Mouse (Mus musculus): ENCODE measurements around the gene Alox12b. TPM values are rescaled to one million over a fixed set of nuclear protein-coding genes. Genes with fewer than 3 reads are reported as not detected.

Alox12b gene
- total RNA-seq, 2 experiments from 2014 or later = not detected

- DNase-seq = no peak
These were observed 17.9 kb downstream of the Alox12b start for GRCm38 (mm10) chr11:69174722-69175121.

- DNase-seq = no peak
These were observed 21.7 kb downstream of the Alox12b start for GRCm38 (mm10) chr11:69178525-69178924.

- no peak for DNase-seq
These were observed 22.7 kb downstream of the Alox12b start for GRCm38 (mm10) chr11:69179512-69179911.

- DNase-seq = no peak
These were observed 23.3 kb downstream of the Alox12b start for GRCm38 (mm10) chr11:69180120-69180519.

GRCm38 (mm10) chr11:69185031-69185430 is 28.2 kb downstream of the Alox12b start:
- DNase-seq = no peak

GRCm38 (mm10) chr11:69185936-69186335 is 29.1 kb downstream of the Alox12b start:
- no peak for DNase-seq

- DNase-seq = peak; percentile 17 to 49
These were observed 36.1 kb downstream of the Alox12b start for GRCm38 (mm10) chr11:69192840-69193239.

GRCm38 (mm10) chr11:69196766-69197165 is 40.0 kb downstream of the Alox12b start:
- DNase-seq = peak in 1 of 2 experiments; percentile 10

GRCm38 (mm10) chr11:69197194-69197593 is 40.4 kb downstream of the Alox12b start:
- no peak for DNase-seq

GRCm38 (mm10) chr11:69197743-69198142 is 41.0 kb downstream of the Alox12b start, which contains the start of gene Alox8:
Gene Alox8 (minus strand): TSS chr11:69197843.
- no peak for DNase-seq

GRCm38 (mm10) chr11:69199251-69199650 is 42.5 kb downstream of the Alox12b start:
- DNase-seq = no peak

- DNase-seq = no peak
These were observed 43.4 kb downstream of the Alox12b start for GRCm38 (mm10) chr11:69200231-69200630.

GRCm38 (mm10) chr11:69202469-69203230 is 45.9 kb downstream of the Alox12b start:
- DNase-seq = no peak

- DNase-seq = no peak
These were observed 54.6 kb downstream of the Alox12b start for GRCm38 (mm10) chr11:69211431-69211830.

- DNase-seq = no peak
These were observed 60.6 kb downstream of the Alox12b start for GRCm38 (mm10) chr11:69217411-69217810.

- DNase-seq = no peak
These were observed 61.9 kb downstream of the Alox12b start for GRCm38 (mm10) chr11:69218661-69219060.

Other genes starting within 250 kb of the Alox12b start
- not detected for gene Odf4, start 229.9 kb upstream of the Alox12b start, total RNA-seq (2021)
- 10 to 100 TPM; 20.6 to 23.5 TPM for gene Arhgef15, start 199.5 kb upstream of the Alox12b start, total RNA-seq (2021)
- 1 to 10 TPM; 4.8 to 9.3 TPM for gene Slc25a35, start 188.9 kb upstream of the Alox12b start, total RNA-seq (2021)
- 100 to 1,000 TPM in 1 of 2 experiments, 10 to 100 TPM in 1; 87.5 to 102 TPM for gene Rangrf, start 181.8 kb upstream of the Alox12b start, total RNA-seq (2021)
- gene Pfas, start 148.5 kb upstream of the Alox12b start, total RNA-seq (2021) = 1 to 10 TPM; 5.4 to 6.2 TPM
- 10 to 100 TPM; 10.9 to 13.9 TPM for gene Ctc1, start 141.1 kb upstream of the Alox12b start, total RNA-seq (2021)
- gene Aurkb, start 111.3 kb upstream of the Alox12b start, total RNA-seq (2021) = 1 to 10 TPM in 1 of 2 experiments, under 1 TPM in 1; 0.67 to 1.5 TPM
- gene Borcs6, start 97.3 kb upstream of the Alox12b start, total RNA-seq (2021) = 10 to 100 TPM; 16.7 to 19.3 TPM
- 1 to 10 TPM; 5.3 to 7.0 TPM for gene Tmem107, start 86.2 kb upstream of the Alox12b start, total RNA-seq (2021)
- 10 to 100 TPM; 53.9 to 55.4 TPM for gene Vamp2, start 68.5 kb upstream of the Alox12b start, total RNA-seq (2021)
- 10 to 100 TPM; 38.8 to 48.5 TPM for gene Per1, start 61.8 kb upstream of the Alox12b start, total RNA-seq (2021)
- under 1 TPM in 1 of 2 experiments, not detected in 1; 0.15 TPM for gene Hes7, start 36.6 kb upstream of the Alox12b start, total RNA-seq (2021)
- under 1 TPM; 0.23 to 0.27 TPM for gene 9130213A22Rik, start 34.4 kb upstream of the Alox12b start, total RNA-seq (2021)
- not detected for gene Aloxe3, start 31.1 kb upstream of the Alox12b start, total RNA-seq (2021)
- gene Alox8, start 40.9 kb downstream of the Alox12b start, total RNA-seq (2021) = 1 to 10 TPM; 1.1 to 2.2 TPM
- 1 to 10 TPM; 1.3 to 1.5 TPM for gene Gucy2e, start 80.0 kb downstream of the Alox12b start, total RNA-seq (2021)
- 1 to 10 TPM; 2.8 TPM for gene Cntrob, start 166.8 kb downstream of the Alox12b start, total RNA-seq (2021)
- 10 to 100 TPM; 48.8 to 49.4 TPM for gene Trappc1, start 167.0 kb downstream of the Alox12b start, total RNA-seq (2021)
- under 1 TPM in 1 of 2 experiments, not detected in 1; 0.23 TPM for gene Kcnab3, start 169.3 kb downstream of the Alox12b start, total RNA-seq (2021)
- under 1 TPM; 0.41 to 0.57 TPM for gene Rnf227, start 183.5 kb downstream of the Alox12b start, total RNA-seq (2021)
- gene Chd3, start 212.4 kb downstream of the Alox12b start, total RNA-seq (2021) = 10 to 100 TPM; 16.2 to 26.3 TPM
- gene Naa38, start 238.5 kb downstream of the Alox12b start, total RNA-seq (2021) = 100 to 1,000 TPM; 112 to 118 TPM
- gene Cyb5d1, start 238.6 kb downstream of the Alox12b start, total RNA-seq (2021) = 10 to 100 TPM; 30.2 to 32.2 TPM
- 10 to 100 TPM; 10.3 to 14.3 TPM for gene Tmem88, start 241.2 kb downstream of the Alox12b start, total RNA-seq (2021)

Data from heart, adult 18-20 months (tissue).